In genomic region chr6:120505531-120505930, GRCm38 (mm10) we compare ENCODE assay signal across 20 mouse cellular contexts. TPM values are rescaled to one million over a fixed set of nuclear protein-coding genes. Genes with fewer than 3 reads are reported as not detected.
DNase-seq lines count a peak whose midpoint lies in the region; ATAC-seq lines count a peak whose summit lies in the region.
"Had no signal": no experiment of that assay in that cellular context is flagged by ENCODE, and none has a peak within 500 bp of the region (broad histone marks: within the 10 kb centered on the region; RNA-seq: fewer than 3 reads in every experiment).

No protein-coding gene starts in this region.

- no peak overlapping the region for H3K4me2 ChIP-seq in hindbrain, embryonic 16.5 days (ENCODE audit: low read length)
- H3K4me2 ChIP-seq in hindbrain, embryonic 14.5 days (replicated peaks) = no peak overlapping the region
- H3K4me2 ChIP-seq in midbrain, embryonic 11.5 days = no peak overlapping the region
- H3K4me2 ChIP-seq in midbrain, embryonic 15.5 days = no peak overlapping the region
- H3K4me2 ChIP-seq: limb, embryonic 15.5 days; neural tube, embryonic 13.5 days had no signal

- 0 out of 2 replicates have a peak, but pooled peaks cover 3% of the 10 kb centered on the region for H3K36me3 ChIP-seq in hindbrain, embryonic 16.5 days (ENCODE audit: control insufficient read depth, insufficient read depth, low read length)
- H3K36me3 ChIP-seq in hindbrain, embryonic 14.5 days (replicated peaks; ENCODE audit: control insufficient read depth, insufficient read depth) = peaks cover 25% of the 10 kb centered on the region
- no peaks in the 10 kb centered on the region for H3K36me3 ChIP-seq in midbrain, embryonic 11.5 days (ENCODE audit: control insufficient read depth, insufficient read depth, low read length)
- H3K36me3 ChIP-seq in midbrain, embryonic 15.5 days (replicated peaks) = no peaks in the 10 kb centered on the region

- ATAC-seq in hindbrain, embryonic 16.5 days = peak; percentile 48; the same call in 1 of the 2 replicates
- ATAC-seq in hindbrain, embryonic 14.5 days (ENCODE audit: low FRiP score) = no peak
- no peak for ATAC-seq in midbrain, embryonic 11.5 days (ENCODE audit: low FRiP score)
- no peak for ATAC-seq in midbrain, embryonic 15.5 days (replicated peaks)
- ATAC-seq: forebrain, postnatal 0 days had no signal

- no peak overlapping the region for H3K27ac ChIP-seq in hindbrain, embryonic 16.5 days (ENCODE audit: low read depth, low read length)
- no peak overlapping the region for H3K27ac ChIP-seq in hindbrain, embryonic 14.5 days
- H3K27ac ChIP-seq in midbrain, embryonic 11.5 days (ENCODE audit: low read depth, low read length) = no peak overlapping the region
- no peak overlapping the region for H3K27ac ChIP-seq in midbrain, embryonic 15.5 days
- H3K27ac ChIP-seq: heart, adult 2 months; limb, embryonic 15.5 days; macrophage; neural tube, embryonic 13.5 days had no signal

- no peak overlapping the region for H3K4me3 ChIP-seq in hindbrain, embryonic 16.5 days (ENCODE audit: low read length)
- no peak overlapping the region for H3K4me3 ChIP-seq in hindbrain, embryonic 14.5 days (replicated peaks; ENCODE audit: low read length)
- no peak overlapping the region for H3K4me3 ChIP-seq in midbrain, embryonic 11.5 days (ENCODE audit: low read depth, low read length)
- H3K4me3 ChIP-seq in midbrain, embryonic 15.5 days = no peak overlapping the region
- H3K4me3 ChIP-seq: erythroblast, embryonic 14.5 days; heart, adult 2 months; left cerebral cortex, adult 2 months; limb, embryonic 15.5 days; neural tube, embryonic 13.5 days had no signal

- no peak for DNase-seq in hindbrain, embryonic 14.5 days (ENCODE audit: low spot score)
- DNase-seq in midbrain, embryonic 11.5 days (ENCODE audit: low spot score, missing footprints) = peak; percentile 37
- peak; percentile 38 for DNase-seq in NIH3T3 (ENCODE audit: low read depth)
- peak; percentile 33 to 53 for DNase-seq in kidney, postnatal 36 days
- no peak for DNase-seq in spleen, postnatal 36 days (ENCODE audit: low spot score in 2 of 2)
- DNase-seq: adrenal gland, postnatal 25 days; cerebellum, adult 9-11 months; embryo, embryonic 11 days; forebrain, postnatal 0 days; gastrocnemius, postnatal 10 days; heart, adult 2 months; lung, adult 18-20 months had no signal

- no peaks in the 10 kb centered on the region for H3K27me3 ChIP-seq in hindbrain, embryonic 16.5 days (replicated peaks; ENCODE audit: control insufficient read depth, insufficient read depth, low read length)
- no peaks in the 10 kb centered on the region for H3K27me3 ChIP-seq in hindbrain, embryonic 14.5 days (ENCODE audit: control insufficient read depth, insufficient read depth, low read length)
- no peaks in the 10 kb centered on the region for H3K27me3 ChIP-seq in midbrain, embryonic 11.5 days (ENCODE audit: control insufficient read depth, insufficient read depth, low read length)
- no peaks in the 10 kb centered on the region for H3K27me3 ChIP-seq in midbrain, embryonic 15.5 days (replicated peaks)
- H3K27me3 ChIP-seq: limb, embryonic 15.5 days; neural tube, embryonic 13.5 days had no signal

- H3K9ac ChIP-seq in hindbrain, embryonic 16.5 days (ENCODE audit: low read depth, low read length) = no peak overlapping the region
- no peak overlapping the region for H3K9ac ChIP-seq in hindbrain, embryonic 14.5 days
- H3K9ac ChIP-seq in midbrain, embryonic 11.5 days (ENCODE audit: low read length) = no peak overlapping the region
- no peak overlapping the region for H3K9ac ChIP-seq in midbrain, embryonic 15.5 days
- H3K9ac ChIP-seq: forebrain, postnatal 0 days; limb, embryonic 15.5 days; neural tube, embryonic 13.5 days had no signal

- H3K9me3 ChIP-seq in hindbrain, embryonic 16.5 days (ENCODE audit: control insufficient read depth, low read length) = no peaks in the 10 kb centered on the region
- H3K9me3 ChIP-seq in hindbrain, embryonic 14.5 days (ENCODE audit: control insufficient read depth, low read length) = no peaks in the 10 kb centered on the region
- H3K9me3 ChIP-seq in midbrain, embryonic 11.5 days (ENCODE audit: control insufficient read depth, low read length) = peaks cover 1% of the 10 kb centered on the region
- no peaks in the 10 kb centered on the region for H3K9me3 ChIP-seq in midbrain, embryonic 15.5 days
- H3K9me3 ChIP-seq: limb, embryonic 15.5 days had no signal

- 53% methylated on average over 4 of the region's 4 CpGs for WGBS in hindbrain, embryonic 16.5 days
- 51% methylated on average over 4 of the region's 4 CpGs for WGBS in hindbrain, embryonic 14.5 days
- WGBS in midbrain, embryonic 11.5 days = 87% methylated on average over 4 of the region's 4 CpGs
- 53% methylated on average over 4 of the region's 4 CpGs for WGBS in midbrain, embryonic 15.5 days

- no peaks in the 10 kb centered on the region for H3K4me1 ChIP-seq in hindbrain, embryonic 16.5 days (ENCODE audit: control insufficient read depth, insufficient read depth, low read depth, low read length)
- H3K4me1 ChIP-seq in hindbrain, embryonic 14.5 days (replicated peaks; ENCODE audit: control insufficient read depth, insufficient read depth, low read length) = no peaks in the 10 kb centered on the region
- no peaks in the 10 kb centered on the region for H3K4me1 ChIP-seq in midbrain, embryonic 11.5 days (ENCODE audit: control insufficient read depth, insufficient read depth, low read length)
- H3K4me1 ChIP-seq in midbrain, embryonic 15.5 days = no peaks in the 10 kb centered on the region
- H3K4me1 ChIP-seq: limb, embryonic 15.5 days had no signal

RNA-seq across cellular contexts. Expression of gene Tmem121b, which starts 11.9 kb away (rescaled TPM):
- polyA plus RNA-seq in hindbrain, embryonic 16.5 days (2015; fragmentation: Nextera tagmentation; extraction: Ambion mirVana) = 2.6 and 2.7 TPM in 2 replicates
- 3.2 and 4.3 TPM in 2 replicates for polyA plus RNA-seq in hindbrain, embryonic 14.5 days (2014; fragmentation: Nextera tagmentation; extraction: Ambion mirVana)
- polyA plus RNA-seq in midbrain, embryonic 11.5 days (2014; fragmentation: Nextera tagmentation; extraction: Ambion mirVana) = 0.78 and 0.88 TPM in 2 replicates
- polyA plus RNA-seq in midbrain, embryonic 15.5 days (2015; fragmentation: Nextera tagmentation; extraction: Ambion mirVana) = 3.6 and 3.8 TPM in 2 replicates
- polyA plus RNA-seq: erythroblast, embryonic 14.5 days; heart, adult 2 months; heart, postnatal 0 days; limb, embryonic 15.5 days; macrophage had no signal

RNA-seq across cellular contexts. Expression of gene Hdhd5, which starts 25.6 kb away (rescaled TPM):
- 16.1 and 16.6 TPM in 2 replicates for polyA plus RNA-seq in hindbrain, embryonic 16.5 days (2015; fragmentation: Nextera tagmentation; extraction: Ambion mirVana)
- 9.6 and 13.4 TPM in 2 replicates for polyA plus RNA-seq in hindbrain, embryonic 14.5 days (2014; fragmentation: Nextera tagmentation; extraction: Ambion mirVana)
- polyA plus RNA-seq in midbrain, embryonic 11.5 days (2014; fragmentation: Nextera tagmentation; extraction: Ambion mirVana) = 12.4 and 15.0 TPM in 2 replicates
- polyA plus RNA-seq in midbrain, embryonic 15.5 days (2015; fragmentation: Nextera tagmentation; extraction: Ambion mirVana) = 15.5 and 18.0 TPM in 2 replicates

RNA-seq across cellular contexts. Expression of gene Il17ra, which starts 42.5 kb away (rescaled TPM):
- polyA plus RNA-seq in hindbrain, embryonic 16.5 days (2015; fragmentation: Nextera tagmentation; extraction: Ambion mirVana) = 4.9 and 6.1 TPM in 2 replicates
- 2.2 and 3.6 TPM in 2 replicates for polyA plus RNA-seq in hindbrain, embryonic 14.5 days (2014; fragmentation: Nextera tagmentation; extraction: Ambion mirVana)
- polyA plus RNA-seq in midbrain, embryonic 11.5 days (2014; fragmentation: Nextera tagmentation; extraction: Ambion mirVana) = 1.6 and 2.0 TPM in 2 replicates
- 2.9 and 4.2 TPM in 2 replicates for polyA plus RNA-seq in midbrain, embryonic 15.5 days (2015; fragmentation: Nextera tagmentation; extraction: Ambion mirVana)

Comparison
In these comparisons a context has a peak if more than half of its experiments do, and no peak if none do; other contexts are left out.
1. DNase-seq: peak in midbrain, embryonic 11.5 days (single experiment), NIH3T3 (single experiment) and kidney, postnatal 36 days (2 of 2); none in hindbrain, embryonic 14.5 days (single experiment) and spleen, postnatal 36 days (0 of 2).